Mouse (Mus musculus): ENCODE data around the gene Loxl3.

DNA sequence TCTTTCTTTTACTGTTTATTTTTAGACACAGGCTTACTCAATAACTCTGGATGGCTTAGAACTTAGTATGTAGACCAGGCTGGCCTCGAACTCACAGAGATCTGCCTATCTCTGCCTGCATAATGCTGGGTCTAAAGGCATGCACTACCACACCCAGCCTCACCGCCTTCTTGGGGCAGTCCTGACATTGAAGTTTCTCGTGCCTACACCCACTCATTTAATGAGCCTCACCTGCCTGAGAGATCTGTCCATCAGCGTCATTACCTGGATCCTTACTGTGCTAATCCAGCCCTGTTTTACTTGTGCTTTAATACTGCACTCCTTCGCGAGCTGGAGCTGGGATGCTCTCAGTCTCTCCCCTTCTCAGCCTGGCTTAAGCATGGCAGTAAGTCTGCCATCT is 22.2 kb upstream of the Loxl3 start:
- TF ChIP-seq CTCF (conservative IDR thresholded peaks at IDR 0.05; ENCODE audit: low read length), result no peak
- TF ChIP-seq NANOG (IDR thresholded peaks at IDR 0.05; ENCODE audit: borderline replicate concordance, low read length), result no peak

All from E14TG2a.4 (cell line).